Mouse (Mus musculus): ENCODE data around the gene Neurl3. TPM values are rescaled to one million over a fixed set of nuclear protein-coding genes. Genes with fewer than 3 reads are reported as not detected.

The Neurl3 gene
- total and polyA plus RNA-seq, 2 experiments, result 3.3 to 5.3 TPM

- Histone ChIP-seq H3K79me2 (ENCODE audit: control insufficient read depth, insufficient read depth, low read length) (peaks cover 33% of the 10 kb centered on the region), H3K4me1 (ENCODE audit: control insufficient read depth, insufficient read depth, low read length) (peaks cover 4% of the 10 kb centered on the region), H3K9ac (ENCODE audit: low read depth, low read length) (peak within 1 kb of the TSS; percentile 93), H3K27ac (replicated peaks; ENCODE audit: insufficient read depth, low read depth, low read length) (peak within 1 kb of the TSS; percentile 78), H3K27me3 (ENCODE audit: control insufficient read depth, insufficient read depth, low read length) (no peaks in the 10 kb centered on the region), H3K4me3 (ENCODE audit: insufficient read depth, low read depth, low read length) (peak within 1 kb of the TSS; percentile 95), H3K36me3 (ENCODE audit: control insufficient read depth, insufficient read depth, low read length) (no peaks in the 10 kb centered on the region)
- peak; percentile 91 for DNase-seq (ENCODE audit: extremely low read depth, low read depth, low spot score)
- no peak for TF ChIP-seq CTCF (IDR thresholded peaks at IDR 0.05; ENCODE audit: low read depth, low read length)
- TF ChIP-seq POLR2A (IDR thresholded peaks at IDR 0.05; ENCODE audit: extremely low read depth, insufficient read depth, low read length), result 0 out of 2 replicates have a peak, but pooled peaks have one; percentile 31
- WGBS, result 1% methylated on average over 49 of the region's 49 CpGs
Observed at GRCm38 (mm10) chr1:36244058-36244827, 30.2 kb downstream of the Neurl3 start, which contains the start of gene Uggt1. Gene Uggt1, minus strand, starts transcription at chr1:36244720.

GRCm38 (mm10) chr1:36243447-36244057 lies 30.9 kb downstream of the Neurl3 start:
- Histone ChIP-seq H3K79me2 (ENCODE audit: control insufficient read depth, insufficient read depth, low read length) (peaks cover 37% of the 10 kb centered on the region), H3K27me3 (ENCODE audit: control insufficient read depth, insufficient read depth, low read length) (no peaks in the 10 kb centered on the region), H3K9ac (ENCODE audit: low read depth, low read length) (peak overlapping the region; percentile 93), H3K36me3 (ENCODE audit: control insufficient read depth, insufficient read depth, low read length) (no peaks in the 10 kb centered on the region), H3K27ac (replicated peaks; ENCODE audit: insufficient read depth, low read depth, low read length) (peak overlapping the region; percentile 78), H3K4me3 (ENCODE audit: insufficient read depth, low read depth, low read length) (peak overlapping the region; percentile 95), H3K4me1 (ENCODE audit: control insufficient read depth, insufficient read depth, low read length) (peaks cover 4% of the 10 kb centered on the region)
- DNase-seq (ENCODE audit: extremely low read depth, low read depth, low spot score), result peak; percentile 54
- TF ChIP-seq POLR2A (IDR thresholded peaks at IDR 0.05; ENCODE audit: extremely low read depth, insufficient read depth, low read length), result no peak
- TF ChIP-seq CTCF (IDR thresholded peaks at IDR 0.05; ENCODE audit: low read depth, low read length), result no peak
- WGBS, result under 1% methylated on average over 21 of the region's 21 CpGs

- Histone ChIP-seq H3K79me2 (ENCODE audit: control insufficient read depth, insufficient read depth, low read length) (peaks cover 46% of the 10 kb centered on the region), H3K4me1 (ENCODE audit: control insufficient read depth, insufficient read depth, low read length) (peaks cover 4% of the 10 kb centered on the region), H3K4me3 (ENCODE audit: insufficient read depth, low read depth, low read length) (no peak overlapping the region), H3K9ac (ENCODE audit: low read depth, low read length) (no peak overlapping the region), H3K27me3 (ENCODE audit: control insufficient read depth, insufficient read depth, low read length) (no peaks in the 10 kb centered on the region), H3K27ac (replicated peaks; ENCODE audit: insufficient read depth, low read depth, low read length) (no peak overlapping the region), H3K36me3 (ENCODE audit: control insufficient read depth, insufficient read depth, low read length) (no peaks in the 10 kb centered on the region)
- DNase-seq (ENCODE audit: extremely low read depth, low read depth, low spot score), result no peak
- TF ChIP-seq POLR2A (IDR thresholded peaks at IDR 0.05; ENCODE audit: extremely low read depth, insufficient read depth, low read length) (no peak), CTCF (IDR thresholded peaks at IDR 0.05; ENCODE audit: low read depth, low read length) (no peak)
- WGBS, result 87% methylated on average over 15 of the region's 15 CpGs
Observed at GRCm38 (mm10) chr1:36241903-36242429, 32.5 kb downstream of the Neurl3 start.

- H3K4me1 ChIP-seq (ENCODE audit: control insufficient read depth, insufficient read depth, low read length), result peaks cover 4% of the 10 kb centered on the region
- 83% methylated on average over 6 of the region's 6 CpGs for WGBS
- H3K27ac ChIP-seq (replicated peaks; ENCODE audit: insufficient read depth, low read depth, low read length), result no peak overlapping the region
- no peak overlapping the region for H3K4me3 ChIP-seq (ENCODE audit: insufficient read depth, low read depth, low read length)
- peaks cover 56% of the 10 kb centered on the region for H3K79me2 ChIP-seq (ENCODE audit: control insufficient read depth, insufficient read depth, low read length)
- TF ChIP-seq CTCF (IDR thresholded peaks at IDR 0.05; ENCODE audit: low read depth, low read length) (no peak), POLR2A (IDR thresholded peaks at IDR 0.05; ENCODE audit: extremely low read depth, insufficient read depth, low read length) (no peak)
- H3K27me3 ChIP-seq (ENCODE audit: control insufficient read depth, insufficient read depth, low read length), result no peaks in the 10 kb centered on the region
- no peak for DNase-seq (ENCODE audit: extremely low read depth, low read depth, low spot score)
- H3K36me3 ChIP-seq (ENCODE audit: control insufficient read depth, insufficient read depth, low read length), result no peaks in the 10 kb centered on the region
- no peak overlapping the region for H3K9ac ChIP-seq (ENCODE audit: low read depth, low read length)
Observed at GRCm38 (mm10) chr1:36240176-36240575, 34.3 kb downstream of the Neurl3 start.

- WGBS, result 86% methylated on average over 10 of the region's 10 CpGs
- H3K4me1 ChIP-seq (ENCODE audit: control insufficient read depth, insufficient read depth, low read length), result peaks cover 4% of the 10 kb centered on the region
- no peaks in the 10 kb centered on the region for H3K27me3 ChIP-seq (ENCODE audit: control insufficient read depth, insufficient read depth, low read length)
- no peak overlapping the region for H3K27ac ChIP-seq (replicated peaks; ENCODE audit: insufficient read depth, low read depth, low read length)
- no peak overlapping the region for H3K4me3 ChIP-seq (ENCODE audit: insufficient read depth, low read depth, low read length)
- no peak overlapping the region for H3K9ac ChIP-seq (ENCODE audit: low read depth, low read length)
- H3K36me3 ChIP-seq (ENCODE audit: control insufficient read depth, insufficient read depth, low read length), result no peaks in the 10 kb centered on the region
- peaks cover 56% of the 10 kb centered on the region for H3K79me2 ChIP-seq (ENCODE audit: control insufficient read depth, insufficient read depth, low read length)
- no peak for DNase-seq (ENCODE audit: extremely low read depth, low read depth, low spot score)
- no peak for TF ChIP-seq CTCF (IDR thresholded peaks at IDR 0.05; ENCODE audit: low read depth, low read length)
Observed at GRCm38 (mm10) chr1:36239396-36239795, 35.1 kb downstream of the Neurl3 start.
